Mouse (Mus musculus) heart, adult 18-20 months (tissue): ENCODE data around the gene Zfp445. TPM values are rescaled to one million over a fixed set of nuclear protein-coding genes. Genes with fewer than 3 reads are reported as not detected.

ENCODE experiments used
- DNase-seq, 2 experiments: peaks; one replicate each; pipeline ENCODE4 v3.0.0; 2021 to 2022; ENCODE audit warnings: mixed read lengths in 1 of 2
- long read RNA-seq, 2 experiments: library from polyadenylated mRNA; stranded (forward); transcript quantifications; one replicate each; pipeline ENCODE4 v2.0.0; 2021
- total RNA-seq, 2 experiments: library from RNA; stranded (reverse); gene quantifications; 2 replicates each; pipeline ENCODE4 v1.2.3; 2021

Gene Zfp445
- total RNA-seq, result 10 to 100 TPM; 55.1 to 62.7 TPM
- long read RNA-seq, experiment 1, partial matches to known transcripts, result 1 of 19 reads
- long read RNA-seq, experiment 1, other reads (novel, unspliced or antisense), result 18 of 19 reads
- long read RNA-seq, experiment 2, partial matches to known transcripts, result 1 of 8 reads
- long read RNA-seq, experiment 2, other reads (novel, unspliced or antisense), result 7 of 8 reads

GRCm38 (mm10) chr9:122865697-122866166 is at the start of gene Zfp445:
Zfp445 (minus strand) TSS chr9:122866006.
- peak; percentile 85 to 87 for DNase-seq

- DNase-seq, result peak; percentile 33 to 35
Measured at GRCm38 (mm10) chr9:122902717-122903535, 37.1 kb upstream of the Zfp445 start.

- no peak for DNase-seq
Measured at GRCm38 (mm10) chr9:122901047-122901446, 35.2 kb upstream of the Zfp445 start.

- peak; percentile 63 to 66 for DNase-seq
Measured at GRCm38 (mm10) chr9:122886372-122887179, 20.8 kb upstream of the Zfp445 start.

GRCm38 (mm10) chr9:122885385-122885784 is 19.6 kb upstream of the Zfp445 start, which contains the start of gene Zkscan7:
Zkscan7 (plus strand) TSS chr9:122885685.
- DNase-seq, result no peak

GRCm38 (mm10) chr9:122875145-122875544 is 9.3 kb upstream of the Zfp445 start:
- no peak for DNase-seq

- DNase-seq, result no peak
Measured at GRCm38 (mm10) chr9:122874653-122875052, 8.8 kb upstream of the Zfp445 start.

- no peak for DNase-seq
Measured at GRCm38 (mm10) chr9:122872595-122872994, 6.8 kb upstream of the Zfp445 start.

GRCm38 (mm10) chr9:122866192-122866591 is 386 bp upstream of the Zfp445 start:
- DNase-seq, result no peak

GRCm38 (mm10) chr9:122864848-122865247 is 958 bp downstream of the Zfp445 start:
- DNase-seq, result no peak

- DNase-seq, result no peak
Measured at GRCm38 (mm10) chr9:122863731-122864130, 2.1 kb downstream of the Zfp445 start.

GRCm38 (mm10) chr9:122860752-122861151 is 5.1 kb downstream of the Zfp445 start:
- no peak for DNase-seq

GRCm38 (mm10) chr9:122856716-122857115 is 9.1 kb downstream of the Zfp445 start:
- DNase-seq, result no peak

GRCm38 (mm10) chr9:122855617-122856016 is 10.2 kb downstream of the Zfp445 start:
- no peak for DNase-seq

GRCm38 (mm10) chr9:122855141-122855540 is 10.7 kb downstream of the Zfp445 start:
- peak in 1 of 2 experiments; percentile 38 for DNase-seq

- peak in 1 of 2 experiments; percentile 28 for DNase-seq
Measured at GRCm38 (mm10) chr9:122854526-122854925, 11.3 kb downstream of the Zfp445 start.

GRCm38 (mm10) chr9:122847811-122848311 is 17.9 kb downstream of the Zfp445 start:
- peak in 1 of 2 experiments; percentile 51 for DNase-seq

- peak; percentile 78 to 82 for DNase-seq
Measured at GRCm38 (mm10) chr9:122846156-122846555, 19.6 kb downstream of the Zfp445 start.

GRCm38 (mm10) chr9:122845621-122846020 is 20.2 kb downstream of the Zfp445 start:
- no peak for DNase-seq

- no peak for DNase-seq
Measured at GRCm38 (mm10) chr9:122843760-122844159, 22.0 kb downstream of the Zfp445 start, which contains the start of gene Gm35549. Gm35549 (minus strand) TSS chr9:122844035.

- DNase-seq, result peak in 1 of 2 experiments; percentile 36
Measured at GRCm38 (mm10) chr9:122837680-122838079, 28.1 kb downstream of the Zfp445 start.

- no peak for DNase-seq
Measured at GRCm38 (mm10) chr9:122837216-122837615, 28.6 kb downstream of the Zfp445 start.
